ENCODE assay signal across 29 mouse cellular contexts in genomic region chr5:5297222-5297621, GRCm38 (mm10).
DNase-seq lines count a peak whose midpoint lies in the region; ATAC-seq and TF ChIP-seq lines count a peak whose summit lies in the region.
"Had no signal": no experiment of that assay in that cellular context is flagged by ENCODE, and none has a peak within 500 bp of the region (broad histone marks: within the 10 kb centered on the region; RNA-seq: fewer than 3 reads in every experiment).

No protein-coding gene starts in this region.

- no peaks in the 10 kb centered on the region for H3K27me3 ChIP-seq in lung, postnatal 0 days (replicated peaks; ENCODE audit: insufficient read depth, low read length)
- H3K27me3 ChIP-seq in neural tube, embryonic 15.5 days (replicated peaks) = no peaks in the 10 kb centered on the region
- H3K27me3 ChIP-seq: CH12.LX; forebrain, embryonic 13.5 days; heart, embryonic 12.5 days; heart, embryonic 15.5 days; hindbrain, embryonic 15.5 days had no signal

- 49% methylated on average over 7 of the region's 7 CpGs for WGBS in lung, adult 2 months
- WGBS in lung, postnatal 0 days = 50% methylated on average over 7 of the region's 7 CpGs
- WGBS in neural tube, embryonic 15.5 days = 81% methylated on average over 7 of the region's 7 CpGs

- peak; percentile 84 for ATAC-seq in lung, postnatal 0 days
- ATAC-seq in neural tube, embryonic 15.5 days (ENCODE audit: low FRiP score) = no peak
- ATAC-seq: forebrain, embryonic 13.5 days; forebrain, embryonic 16.5 days had no signal

- no peak overlapping the region for H3K4me3 ChIP-seq in lung, adult 2 months (replicated peaks; ENCODE audit: extremely low read depth, low read depth, low read length)
- no peak overlapping the region for H3K4me3 ChIP-seq in lung, postnatal 0 days (ENCODE audit: low read depth, low read length)
- H3K4me3 ChIP-seq in neural tube, embryonic 15.5 days (replicated peaks) = no peak overlapping the region
- H3K4me3 ChIP-seq: forebrain, embryonic 10.5 days; forebrain, embryonic 13.5 days; gastrocnemius, adult 2 months; heart, embryonic 12.5 days; heart, embryonic 15.5 days; hindbrain, embryonic 10.5 days; hindbrain, embryonic 15.5 days had no signal

- no peak overlapping the region for H3K9ac ChIP-seq in lung, postnatal 0 days (replicated peaks; ENCODE audit: low read depth)
- no peak overlapping the region for H3K9ac ChIP-seq in neural tube, embryonic 15.5 days (replicated peaks)
- H3K9ac ChIP-seq: forebrain, embryonic 13.5 days; heart, embryonic 12.5 days; heart, embryonic 15.5 days; hindbrain, embryonic 15.5 days had no signal

- peak; percentile 53 to 62 for DNase-seq in lung, adult 18-20 months
- DNase-seq in lung, adult 2 months = no peak
- peak; percentile 38 for DNase-seq in lung, postnatal 0 days (ENCODE audit: low spot score)
- peak; percentile 64 for DNase-seq in lung, postnatal 25 days (ENCODE audit: low spot score)
- DNase-seq in Muller cell, postnatal 12 days (ENCODE audit: inconsistent ontology term) = no peak
- no peak for DNase-seq in cerebellum, postnatal 4 days (ENCODE audit: low spot score in 2 of 2)
- DNase-seq: adrenal gland, adult 2 months; adrenal gland, postnatal 14 days; B cell, adult 2 months; cerebellum, adult 11 months; cerebellum, adult 2 months; cerebellum, adult 9-11 months; cerebellum, postnatal 25 days; embryo, embryonic 11 days; gastrocnemius, adult 2 months; gastrocnemius, postnatal 14 days; heart, adult 18-20 months; heart, postnatal 10 days; heart, postnatal 36 days had no signal

- H3K4me1 ChIP-seq in lung, adult 2 months (ENCODE audit: control insufficient read depth, insufficient read depth, low read length) = peaks cover 20% of the 10 kb centered on the region
- H3K4me1 ChIP-seq in lung, postnatal 0 days (ENCODE audit: insufficient read depth, low read depth, low read length) = 0 out of 2 replicates have a peak, but pooled peaks cover 4% of the 10 kb centered on the region
- H3K4me1 ChIP-seq in neural tube, embryonic 15.5 days = no peaks in the 10 kb centered on the region
- H3K4me1 ChIP-seq: forebrain, embryonic 10.5 days; hindbrain, embryonic 15.5 days had no signal

- no peaks in the 10 kb centered on the region for H3K36me3 ChIP-seq in lung, postnatal 0 days (ENCODE audit: insufficient read depth, low read length)
- no peaks in the 10 kb centered on the region for H3K36me3 ChIP-seq in neural tube, embryonic 15.5 days
- H3K36me3 ChIP-seq: forebrain, embryonic 10.5 days; G1E; heart, embryonic 12.5 days; heart, embryonic 15.5 days; hindbrain, embryonic 10.5 days; hindbrain, embryonic 15.5 days had no signal

- H3K9me3 ChIP-seq in lung, postnatal 0 days (ENCODE audit: low read length) = no peaks in the 10 kb centered on the region
- H3K9me3 ChIP-seq in neural tube, embryonic 15.5 days (replicated peaks) = no peaks in the 10 kb centered on the region
- H3K9me3 ChIP-seq: forebrain, embryonic 10.5 days; forebrain, embryonic 13.5 days; G1E; heart, embryonic 12.5 days; heart, embryonic 15.5 days; hindbrain, embryonic 10.5 days; hindbrain, embryonic 15.5 days had no signal

- 0 out of 2 replicates have a peak overlapping the region, but pooled peaks have one; percentile 14 for H3K27ac ChIP-seq in lung, postnatal 0 days (ENCODE audit: low read length)
- no peak overlapping the region for H3K27ac ChIP-seq in neural tube, embryonic 15.5 days (replicated peaks)
- H3K27ac ChIP-seq: forebrain, embryonic 10.5 days; forebrain, embryonic 13.5 days; gastrocnemius, adult 2 months; heart, embryonic 15.5 days; hindbrain, embryonic 10.5 days; hindbrain, embryonic 15.5 days had no signal

- no peak for TF ChIP-seq CTCF in lung, adult 2 months (IDR thresholded peaks at IDR 0.05; ENCODE audit: insufficient read depth, low read length)
- peak; percentile 7; the same call in 1 of the 2 replicates for TF ChIP-seq CTCF in lung, postnatal 0 days (IDR thresholded peaks at IDR 0.05)

- TF ChIP-seq EP300 in lung, postnatal 0 days (IDR thresholded peaks at IDR 0.05) = peak; percentile 74

- no peak for TF ChIP-seq POLR2A in lung, adult 2 months (IDR thresholded peaks at IDR 0.05; ENCODE audit: borderline replicate concordance, extremely low read depth, low read depth, low read length)

- no peak overlapping the region for H3K4me2 ChIP-seq in lung, postnatal 0 days (replicated peaks; ENCODE audit: low read depth, low read length)
- no peak overlapping the region for H3K4me2 ChIP-seq in neural tube, embryonic 15.5 days
- H3K4me2 ChIP-seq: forebrain, embryonic 13.5 days; heart, embryonic 12.5 days; heart, embryonic 15.5 days; hindbrain, embryonic 15.5 days had no signal

Comparison
In these comparisons a context has a peak if more than half of its experiments do, and no peak if none do; other contexts are left out.
1. DNase-seq: peak in lung, adult 18-20 months (2 of 2), lung, postnatal 0 days (single experiment) and lung, postnatal 25 days (single experiment); none in lung, adult 2 months (single experiment), Muller cell, postnatal 12 days (single experiment) and cerebellum, postnatal 4 days (0 of 2).